Mouse (Mus musculus) limb, embryonic 13.5 days (tissue): ENCODE results near the gene Idua. TPM values are rescaled to one million over a fixed set of nuclear protein-coding genes. Genes with fewer than 3 reads are reported as not detected.

Source experiments
- ATAC-seq: fragments of 200-750 bp; cut with Nextera tagmentation; 2 replicates; pipeline ENCODE4 v1.8.0; 2017; ENCODE audit warnings: low read depth, moderate number of reproducible peaks, moderate TSS enrichment; ENCODE audit not compliant: low FRiP score
- H3K27ac ChIP-seq: fragments of 300-500 bp; sonication (generic); 2 replicates; pipeline ENCODE4 v1.5.1; 2015; ENCODE audit warnings: inconsistent platforms, mild to moderate bottlenecking, moderate library complexity
- H3K27me3 ChIP-seq: fragments of 300-500 bp; sonication (generic); 2 replicates; pipeline ENCODE4 v1.6.1; 2015; ENCODE audit warnings: mild to moderate bottlenecking, inconsistent platforms
- H3K36me3 ChIP-seq: fragments of 300-500 bp; sonication (generic); 2 replicates; pipeline ENCODE4 v1.6.1; 2015; ENCODE audit warnings: inconsistent platforms, mild to moderate bottlenecking, moderate library complexity
- H3K4me1 ChIP-seq: fragments of 300-500 bp; sonication (generic); 2 replicates; pipeline ENCODE4 v1.6.1; 2015; ENCODE audit warnings: inconsistent platforms
- H3K4me2 ChIP-seq: fragments of 300-500 bp; sonication (generic); replicated peaks from 2 replicates; pipeline ENCODE4 v1.6.1; 2015; ENCODE audit warnings: inconsistent platforms, mild to moderate bottlenecking, moderate library complexity
- H3K4me3 ChIP-seq: fragments of 300-500 bp; sonication (generic); 2 replicates; pipeline ENCODE4 v1.5.1; 2015; ENCODE audit warnings: moderate library complexity, mild to moderate bottlenecking, inconsistent platforms
- H3K9ac ChIP-seq: fragments of 300-500 bp; sonication (generic); 2 replicates; pipeline ENCODE4 v1.6.1; 2015; ENCODE audit warnings: mild to moderate bottlenecking, inconsistent platforms
- H3K9me3 ChIP-seq: fragments of 300-500 bp; sonication (generic); 2 replicates; pipeline ENCODE4 v1.6.1; 2016; ENCODE audit warnings: inconsistent platforms
- WGBS: fragments of 180-500 bp; shearing (Covaris S2); methylation state at CpG from one replicate; pipeline ENCODE4 v1.1.7; 2015; 5-methylcytosine and 5-hydroxymethylcytosine counted together
- polyA plus RNA-seq: library from polyadenylated mRNA; unstranded; fragments of >200 nt; fragmentation: Nextera tagmentation; extraction: Ambion mirVana; gene quantifications from 2 replicates; pipeline ENCODE4 v1.2.1, GENCODE M21; 2015

Gene Idua
- polyA plus RNA-seq, 1 experiment from 2014 or later: 18.2 TPM

DNA sequence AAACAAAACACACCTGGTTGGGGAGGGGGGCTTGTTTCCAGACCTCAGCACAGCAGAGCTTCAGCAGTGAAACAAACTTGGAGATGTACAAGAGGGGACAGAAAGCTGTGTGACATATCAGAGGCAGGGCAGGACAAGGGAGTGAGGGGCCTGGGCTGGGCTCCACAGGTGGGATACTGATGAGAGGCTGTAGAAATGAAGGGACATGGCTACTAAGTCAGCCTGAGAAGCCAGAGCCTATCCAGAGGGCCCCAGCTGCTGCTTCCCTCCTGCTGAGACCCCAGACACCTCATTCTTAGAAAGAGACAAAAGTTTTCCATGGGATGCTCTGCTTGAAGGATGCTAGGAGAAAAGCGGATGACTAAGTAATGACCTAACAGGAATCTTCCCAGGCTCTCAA is 1.5 kb upstream of the Idua start:
- peak overlapping the region; percentile 39; the same call in 1 of the 2 replicates for H3K9ac ChIP-seq
- peaks cover 14% of the 10 kb centered on the region for H3K4me1 ChIP-seq
- no peak overlapping the region for H3K4me3 ChIP-seq
- no peak for ATAC-seq
- no peak overlapping the region for H3K4me2 ChIP-seq
- H3K27ac ChIP-seq: no peak overlapping the region
- 89% methylated on average over 1 of the region's 1 CpGs for WGBS
- no peaks in the 10 kb centered on the region for H3K9me3 ChIP-seq
- peaks cover 46% of the 10 kb centered on the region for H3K36me3 ChIP-seq
- H3K27me3 ChIP-seq: no peaks in the 10 kb centered on the region

DNA sequence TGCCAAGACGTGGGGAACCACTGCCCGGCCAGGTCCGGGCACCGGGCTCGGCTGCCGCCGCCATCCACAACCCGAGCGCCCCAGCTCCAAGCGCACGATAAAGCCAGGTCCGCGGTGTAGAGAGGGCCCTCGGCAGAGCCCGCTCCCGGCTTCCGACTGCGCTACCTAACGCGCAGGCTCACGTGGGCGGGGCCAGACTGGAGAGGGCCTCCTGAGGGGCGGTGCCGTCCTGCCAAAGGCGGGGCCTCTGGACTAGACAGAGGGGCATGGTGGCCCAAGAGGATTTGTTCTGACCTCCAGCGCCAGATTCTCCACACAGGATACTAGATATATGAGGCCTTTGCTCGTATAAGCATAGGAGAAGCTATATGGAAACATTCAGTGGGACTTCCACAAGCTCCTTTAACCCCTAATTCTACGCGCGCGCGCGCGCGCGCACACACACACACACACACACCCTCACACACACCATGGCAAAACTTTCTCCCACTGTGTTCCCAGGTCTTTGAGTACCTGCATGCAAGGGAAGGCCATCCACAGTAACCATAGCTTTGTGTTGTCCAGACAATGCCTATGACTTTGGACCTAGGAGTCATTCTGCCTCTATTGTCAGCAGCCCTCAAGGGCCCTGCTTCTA is 619 bp downstream of the Idua start:
- H3K27ac ChIP-seq: no peak overlapping the region
- peak overlapping the region; percentile 93 for H3K4me2 ChIP-seq
- 16% methylated on average over 36 of the region's 36 CpGs for WGBS
- H3K9me3 ChIP-seq: no peaks in the 10 kb centered on the region
- ATAC-seq: peak; percentile 99
- peak overlapping the region; percentile 94 for H3K9ac ChIP-seq
- peaks cover 14% of the 10 kb centered on the region for H3K4me1 ChIP-seq
- 0 out of 2 replicates have a peak, but pooled peaks cover 5% of the 10 kb centered on the region for H3K27me3 ChIP-seq
- peak overlapping the region; percentile 88 for H3K4me3 ChIP-seq
- H3K36me3 ChIP-seq: peaks cover 25% of the 10 kb centered on the region

DNA sequence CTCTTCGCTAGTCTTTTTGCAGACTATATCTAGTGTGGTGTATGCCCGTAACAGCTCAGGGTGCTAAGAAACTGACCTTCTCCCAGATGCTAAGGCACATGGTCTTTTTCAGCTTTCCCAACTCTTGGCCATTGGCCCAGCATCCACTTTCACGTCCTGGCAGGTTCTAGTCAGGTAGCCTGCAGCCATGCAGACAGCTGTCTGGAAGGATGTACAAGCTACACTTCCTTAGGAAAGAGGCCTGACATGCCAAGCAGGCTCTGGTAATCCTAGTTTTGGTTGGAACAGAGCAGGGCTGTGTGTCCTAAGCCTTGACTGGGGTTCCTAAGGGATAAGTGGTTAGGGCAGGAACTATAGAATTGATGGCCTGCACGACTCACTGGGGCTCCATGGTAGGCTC is 2.6 kb downstream of the Idua start:
- no peak overlapping the region for H3K9ac ChIP-seq
- H3K4me3 ChIP-seq: no peak overlapping the region
- H3K36me3 ChIP-seq: peaks cover 4% of the 10 kb centered on the region
- no peaks in the 10 kb centered on the region for H3K9me3 ChIP-seq
- H3K4me1 ChIP-seq: peaks cover 14% of the 10 kb centered on the region
- H3K27ac ChIP-seq: no peak overlapping the region
- no peak overlapping the region for H3K4me2 ChIP-seq
- 86% methylated on average over 4 of the region's 4 CpGs for WGBS
- ATAC-seq: no peak
- 0 out of 2 replicates have a peak, but pooled peaks cover 9% of the 10 kb centered on the region for H3K27me3 ChIP-seq

DNA sequence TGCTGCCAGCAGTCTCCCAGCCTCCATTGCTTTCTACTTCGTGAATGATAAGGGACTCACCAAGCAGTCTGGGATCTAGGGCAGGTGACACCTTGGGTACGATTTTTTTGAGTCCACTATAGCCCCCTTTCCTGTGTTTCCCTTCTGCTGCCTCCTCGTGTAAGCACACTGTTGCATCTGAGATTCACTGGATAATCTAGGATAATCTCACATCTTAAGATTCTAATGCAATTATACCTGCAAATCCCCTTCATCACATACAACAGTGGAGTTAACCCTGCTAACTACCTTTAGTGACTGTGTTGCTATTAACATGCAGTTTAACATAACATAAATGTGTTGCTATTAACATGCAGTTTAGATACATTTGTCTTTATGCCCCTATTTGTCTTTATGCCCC is 4.9 kb downstream of the Idua start:
- H3K36me3 ChIP-seq: no peaks in the 10 kb centered on the region
- no peaks in the 10 kb centered on the region for H3K9me3 ChIP-seq
- H3K4me2 ChIP-seq: no peak overlapping the region
- no peak overlapping the region for H3K9ac ChIP-seq
- no peak overlapping the region for H3K27ac ChIP-seq
- H3K4me3 ChIP-seq: no peak overlapping the region
- no peak for ATAC-seq
- 41% methylated on average over 3 of the region's 3 CpGs for WGBS
- H3K4me1 ChIP-seq: peaks cover 17% of the 10 kb centered on the region
- 0 out of 2 replicates have a peak, but pooled peaks cover 9% of the 10 kb centered on the region for H3K27me3 ChIP-seq

DNA sequence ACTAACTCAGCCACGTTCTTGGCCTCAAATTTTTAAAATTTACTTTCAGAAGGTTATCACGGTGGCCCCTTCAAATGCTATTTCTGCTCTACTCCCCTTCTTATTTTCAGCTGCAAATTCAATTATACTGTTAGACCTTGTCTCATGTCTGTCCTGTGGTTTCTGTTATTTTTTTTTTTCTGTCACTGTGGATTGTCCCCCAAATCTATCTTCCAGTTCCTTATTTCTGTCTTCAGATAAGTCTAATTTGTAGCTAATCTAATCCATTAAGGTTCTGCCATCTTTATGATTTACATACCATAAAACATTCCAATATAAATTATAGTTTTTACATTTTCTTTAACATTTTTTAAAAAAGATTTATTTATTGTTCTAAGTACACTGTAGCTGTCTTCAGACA is 7.2 kb downstream of the Idua start:
- peaks cover 13% of the 10 kb centered on the region for H3K36me3 ChIP-seq
- 0 out of 2 replicates have a peak, but pooled peaks cover 9% of the 10 kb centered on the region for H3K27me3 ChIP-seq
- H3K4me1 ChIP-seq: peaks cover 22% of the 10 kb centered on the region
- no peak overlapping the region for H3K4me3 ChIP-seq
- no peak overlapping the region for H3K4me2 ChIP-seq
- no peaks in the 10 kb centered on the region for H3K9me3 ChIP-seq
- ATAC-seq: no peak
- no peak overlapping the region for H3K27ac ChIP-seq
- H3K9ac ChIP-seq: no peak overlapping the region
- WGBS: 61% methylated on average over 2 of the region's 2 CpGs

DNA sequence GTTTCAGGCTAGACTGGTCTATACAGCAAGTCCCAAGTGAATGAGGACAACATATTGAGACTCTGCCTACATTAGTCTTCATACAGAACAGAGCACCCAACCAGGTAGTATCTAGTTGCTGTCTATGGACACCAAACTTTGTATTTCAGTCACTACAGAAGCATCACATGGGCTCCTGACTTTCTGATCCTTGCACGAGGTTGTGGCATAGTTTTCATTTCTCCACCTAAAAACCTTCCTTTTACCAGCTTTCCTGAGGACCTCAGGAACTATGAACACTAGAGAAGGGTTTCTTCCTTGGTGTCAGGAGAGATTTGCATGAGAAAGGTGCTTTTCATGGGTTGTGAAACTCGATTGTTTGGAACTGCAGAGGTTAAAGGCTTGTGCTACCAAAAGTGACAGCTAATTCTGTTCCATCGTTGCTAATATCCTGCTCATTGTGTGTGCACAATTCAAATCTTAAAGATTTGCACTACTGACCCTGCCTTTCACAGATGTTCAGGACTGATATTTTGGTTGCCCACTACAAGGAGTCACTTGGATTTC is 8.3 kb downstream of the Idua start:
- H3K9me3 ChIP-seq: no peaks in the 10 kb centered on the region
- ATAC-seq: peak; percentile 30
- H3K4me3 ChIP-seq: peak overlapping the region; percentile 54
- WGBS: 11% methylated on average over 3 of the region's 3 CpGs
- peak overlapping the region; percentile 87 for H3K27ac ChIP-seq
- 0 out of 2 replicates have a peak, but pooled peaks cover 9% of the 10 kb centered on the region for H3K27me3 ChIP-seq
- H3K4me2 ChIP-seq: peak overlapping the region; percentile 75
- peaks cover 23% of the 10 kb centered on the region for H3K36me3 ChIP-seq
- peak overlapping the region; percentile 80 for H3K9ac ChIP-seq
- peaks cover 22% of the 10 kb centered on the region for H3K4me1 ChIP-seq

DNA sequence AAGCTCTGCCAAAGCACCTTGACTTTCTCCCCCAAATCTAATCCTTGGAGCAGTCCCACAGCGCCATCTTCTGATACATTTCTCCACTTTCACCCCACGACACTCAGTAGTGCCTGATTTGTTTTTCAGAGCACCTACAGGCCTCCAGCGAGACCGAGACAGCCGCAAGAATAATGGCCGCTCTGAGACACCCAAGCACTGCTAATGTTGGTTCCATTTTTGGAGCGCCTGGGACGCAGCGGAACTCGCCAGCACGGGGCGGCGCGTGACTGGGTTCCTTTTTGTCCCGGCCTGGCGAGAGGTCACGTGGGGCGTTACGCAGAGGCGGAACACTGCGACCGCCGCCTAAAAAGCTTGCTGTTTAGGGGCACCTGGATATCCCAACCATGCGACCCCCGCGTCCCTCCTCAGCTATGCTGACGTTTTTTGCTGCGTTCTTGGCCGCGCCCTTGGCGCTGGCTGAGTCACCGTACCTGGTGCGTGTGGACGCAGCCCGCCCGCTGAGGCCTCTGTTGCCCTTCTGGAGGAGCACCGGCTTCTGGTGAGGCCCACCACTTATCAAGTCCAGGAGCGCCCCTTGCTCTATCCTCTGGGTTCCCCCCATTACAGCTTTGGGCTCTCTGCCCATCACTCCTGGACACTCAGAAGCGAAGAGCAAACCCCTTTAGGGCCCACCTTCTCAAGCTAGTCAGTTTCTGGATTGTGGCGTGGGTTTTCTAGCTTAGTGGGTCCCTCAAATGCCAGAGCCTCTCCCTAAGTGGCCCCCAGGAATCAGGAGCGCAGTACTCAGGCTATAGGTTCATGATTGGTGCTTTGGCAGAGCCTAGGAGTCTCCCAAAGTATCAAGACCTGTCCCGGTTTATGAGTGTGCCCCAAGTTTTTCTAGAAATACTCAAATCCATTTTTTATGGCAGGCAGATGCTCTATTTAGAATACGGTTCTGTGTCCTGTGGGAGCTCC is 9.1 kb downstream of the Idua start, which contains the start of gene Dgkq:
TSS of gene Dgkq (minus strand) at position 696 of the 960 bp plus-strand sequence.
- Histone ChIP-seq H3K9ac (peak within 1 kb of the TSS; percentile 80), H3K4me1 (peaks cover 25% of the 10 kb centered on the region), H3K27ac (peak within 1 kb of the TSS; percentile 87), H3K9me3 (no peaks in the 10 kb centered on the region), H3K27me3 (0 out of 2 replicates have a peak, but pooled peaks cover 9% of the 10 kb centered on the region), H3K36me3 (peaks cover 26% of the 10 kb centered on the region), H3K4me2 (peak within 1 kb of the TSS; percentile 75), H3K4me3 (peak within 1 kb of the TSS; percentile 54)
- peak; percentile 86 for ATAC-seq
- WGBS: 6% methylated on average over 43 of the region's 43 CpGs

DNA sequence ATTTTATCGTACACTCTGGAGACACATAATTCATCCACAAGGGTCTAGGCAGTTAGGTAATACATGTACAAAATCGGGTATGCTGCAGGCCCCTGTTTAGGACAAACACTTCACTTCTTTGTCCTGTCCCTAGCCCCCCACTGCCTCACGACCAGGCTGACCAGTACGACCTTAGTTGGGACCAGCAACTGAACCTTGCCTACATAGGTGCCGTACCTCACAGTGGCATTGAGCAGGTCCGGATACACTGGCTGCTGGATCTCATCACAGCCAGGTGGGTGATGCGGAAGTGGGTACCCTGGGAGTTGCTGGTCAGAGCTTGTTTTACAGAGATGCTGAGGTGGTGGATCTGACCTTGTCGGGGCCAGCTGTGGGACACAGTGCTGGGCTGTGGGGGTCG is 9.9 kb downstream of the Idua start:
- Histone ChIP-seq H3K27me3 (0 out of 2 replicates have a peak, but pooled peaks cover 5% of the 10 kb centered on the region), H3K27ac (no peak overlapping the region; the same call in 1 of the 2 replicates), H3K4me3 (peak overlapping the region; percentile 54), H3K4me1 (peaks cover 25% of the 10 kb centered on the region), H3K9me3 (no peaks in the 10 kb centered on the region), H3K9ac (peak overlapping the region; percentile 80; the same call in 1 of the 2 replicates), H3K4me2 (peak overlapping the region; percentile 75), H3K36me3 (peaks cover 26% of the 10 kb centered on the region)
- ATAC-seq: no peak
- 77% methylated on average over 9 of the region's 9 CpGs for WGBS

DNA sequence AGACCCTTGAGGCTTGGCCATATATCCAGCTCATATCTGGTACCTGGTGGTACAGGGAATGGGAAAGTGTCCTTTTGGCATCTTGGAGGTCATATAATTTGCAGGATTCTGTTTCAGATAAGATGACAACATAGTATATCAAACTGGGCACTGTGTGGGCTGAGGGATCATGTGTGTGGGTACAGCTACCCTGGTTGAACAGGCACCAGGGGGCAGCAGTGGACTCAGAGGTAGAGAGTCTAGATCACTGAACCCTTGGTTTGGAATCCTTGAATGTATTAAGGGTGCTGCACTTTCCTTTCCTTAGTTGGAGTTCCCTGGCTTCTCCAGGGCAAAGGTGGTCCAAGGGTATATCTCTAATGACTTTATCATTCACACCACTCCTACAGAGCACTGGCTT is 10.7 kb downstream of the Idua start:
- peaks cover 25% of the 10 kb centered on the region for H3K4me1 ChIP-seq
- no peak overlapping the region for H3K9ac ChIP-seq
- H3K4me3 ChIP-seq: no peak overlapping the region
- no peak overlapping the region; the same call in 1 of the 2 replicates for H3K4me2 ChIP-seq
- H3K27me3 ChIP-seq: 0 out of 2 replicates have a peak, but pooled peaks cover 3% of the 10 kb centered on the region
- no peak for ATAC-seq
- H3K27ac ChIP-seq: no peak overlapping the region
- no peaks in the 10 kb centered on the region for H3K9me3 ChIP-seq
- H3K36me3 ChIP-seq: peaks cover 26% of the 10 kb centered on the region

DNA sequence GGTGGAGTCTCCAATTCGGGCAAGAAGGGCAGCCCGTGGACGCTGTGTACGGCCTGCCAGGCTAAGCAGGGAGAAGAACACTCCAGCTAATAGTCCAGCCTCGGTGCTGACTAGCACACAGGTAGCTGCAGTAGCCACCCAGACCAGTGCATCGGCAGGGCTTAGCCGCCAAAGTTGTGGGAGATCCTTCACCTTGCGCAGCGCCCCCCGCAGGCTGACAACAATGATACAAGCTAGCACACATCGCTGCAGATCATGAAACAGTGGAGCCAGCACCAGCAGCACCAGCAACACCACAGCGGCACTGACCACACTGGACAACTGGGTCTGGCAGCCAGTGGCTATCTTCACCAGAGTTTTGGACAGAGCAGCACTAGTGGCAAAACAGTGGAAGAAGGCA is 11.6 kb downstream of the Idua start:
- Histone ChIP-seq H3K36me3 (peaks cover 26% of the 10 kb centered on the region), H3K9me3 (no peaks in the 10 kb centered on the region), H3K4me3 (no peak overlapping the region), H3K4me1 (peaks cover 30% of the 10 kb centered on the region), H3K4me2 (no peak overlapping the region), H3K27ac (no peak overlapping the region), H3K27me3 (no peaks in the 10 kb centered on the region), H3K9ac (no peak overlapping the region)
- 91% methylated on average over 12 of the region's 12 CpGs for WGBS
- no peak for ATAC-seq

DNA sequence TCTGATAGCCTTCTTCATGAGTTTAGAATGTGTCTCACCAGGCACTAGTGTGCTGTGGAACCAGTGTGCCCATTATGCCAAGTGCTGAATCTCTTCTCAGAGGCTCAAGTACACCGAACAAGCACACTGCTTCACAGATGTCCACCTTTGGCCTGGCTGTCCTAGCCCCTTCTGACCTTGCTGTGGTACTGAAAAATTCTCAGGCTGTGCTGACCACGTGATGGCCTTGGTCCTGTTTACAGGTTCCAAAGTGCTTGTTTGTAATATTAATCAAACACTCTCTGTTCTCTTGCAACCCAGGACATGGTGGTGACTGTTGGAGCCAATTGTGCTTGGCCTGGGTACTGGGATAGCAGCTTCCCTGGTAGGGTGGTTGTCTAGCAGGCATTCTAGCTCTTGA is 14.5 kb downstream of the Idua start:
- H3K9me3 ChIP-seq: no peaks in the 10 kb centered on the region
- H3K4me3 ChIP-seq: no peak overlapping the region
- peaks cover 31% of the 10 kb centered on the region for H3K4me1 ChIP-seq
- ATAC-seq: no peak
- H3K27ac ChIP-seq: no peak overlapping the region
- 82% methylated on average over 2 of the region's 2 CpGs for WGBS
- no peak overlapping the region for H3K9ac ChIP-seq
- peaks cover 26% of the 10 kb centered on the region for H3K36me3 ChIP-seq
- no peaks in the 10 kb centered on the region for H3K27me3 ChIP-seq
- no peak overlapping the region for H3K4me2 ChIP-seq
